Mouse (Mus musculus) B cell, adult 2 months (primary cell): ENCODE results near the gene Mroh3.

Experiments used
- DNase-seq, 2 experiments: peaks; one replicate each; pipeline ENCODE4 v3.0.0; 2022

Gene Mroh3

DNA sequence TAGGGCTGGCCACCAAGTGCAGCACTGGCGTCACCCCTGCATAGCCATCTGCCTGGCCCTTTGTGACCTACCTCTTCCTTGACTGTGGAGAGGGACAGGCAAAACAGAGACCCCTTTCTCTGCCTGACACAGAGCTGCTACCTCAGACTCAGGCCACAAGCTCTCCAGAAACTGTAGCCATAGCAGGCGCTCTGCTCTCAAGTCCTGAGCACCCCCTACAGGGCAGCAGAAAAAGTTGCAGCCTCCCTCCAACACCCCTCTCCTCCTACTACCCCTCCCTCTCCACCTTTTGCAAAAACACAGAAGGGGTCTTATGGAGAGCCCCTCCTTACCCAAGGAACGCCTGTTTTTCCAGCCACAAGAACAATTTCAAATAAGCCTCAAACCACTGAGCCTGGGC lies at the start of gene Mroh3:
TSS of gene Mroh3 (minus strand) at position 26 of the 400 bp plus-strand sequence.
- DNase-seq = peak; percentile 39 to 45

DNA sequence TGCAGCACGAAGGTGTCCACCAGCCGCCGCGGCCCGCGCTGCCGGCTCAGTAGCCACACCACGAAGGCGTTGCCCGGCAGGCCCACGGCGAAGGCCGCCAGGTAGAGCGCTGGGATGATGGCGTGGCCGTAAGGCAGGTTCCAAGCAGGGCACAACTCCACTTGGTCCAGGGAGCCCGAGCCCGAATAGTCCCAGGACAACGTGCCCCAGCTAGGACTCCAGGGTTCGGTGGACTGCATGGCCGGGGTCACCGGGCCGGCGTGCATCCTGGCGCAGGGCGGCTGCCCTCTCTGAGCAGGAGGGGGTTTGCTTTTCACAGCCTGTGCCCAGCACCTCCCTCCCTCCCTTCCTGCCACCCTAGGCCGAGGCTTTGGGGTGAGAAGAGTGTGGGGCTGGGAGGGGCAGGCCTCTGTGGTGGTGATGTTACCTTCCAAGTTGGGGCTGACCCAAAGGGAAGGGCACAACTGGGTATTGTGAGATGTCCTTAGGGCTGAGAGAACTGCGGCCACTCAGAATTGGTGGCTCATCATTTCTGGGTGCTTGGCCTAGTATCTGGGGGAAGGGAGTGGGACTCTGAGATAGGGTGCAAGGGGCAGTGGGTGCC lies 48.1 kb upstream of the Mroh3 start, which contains the start of gene Gpr25:
TSS of gene Gpr25 (minus strand) at position 239 of the 604 bp plus-strand sequence.
- DNase-seq = no peak

DNA sequence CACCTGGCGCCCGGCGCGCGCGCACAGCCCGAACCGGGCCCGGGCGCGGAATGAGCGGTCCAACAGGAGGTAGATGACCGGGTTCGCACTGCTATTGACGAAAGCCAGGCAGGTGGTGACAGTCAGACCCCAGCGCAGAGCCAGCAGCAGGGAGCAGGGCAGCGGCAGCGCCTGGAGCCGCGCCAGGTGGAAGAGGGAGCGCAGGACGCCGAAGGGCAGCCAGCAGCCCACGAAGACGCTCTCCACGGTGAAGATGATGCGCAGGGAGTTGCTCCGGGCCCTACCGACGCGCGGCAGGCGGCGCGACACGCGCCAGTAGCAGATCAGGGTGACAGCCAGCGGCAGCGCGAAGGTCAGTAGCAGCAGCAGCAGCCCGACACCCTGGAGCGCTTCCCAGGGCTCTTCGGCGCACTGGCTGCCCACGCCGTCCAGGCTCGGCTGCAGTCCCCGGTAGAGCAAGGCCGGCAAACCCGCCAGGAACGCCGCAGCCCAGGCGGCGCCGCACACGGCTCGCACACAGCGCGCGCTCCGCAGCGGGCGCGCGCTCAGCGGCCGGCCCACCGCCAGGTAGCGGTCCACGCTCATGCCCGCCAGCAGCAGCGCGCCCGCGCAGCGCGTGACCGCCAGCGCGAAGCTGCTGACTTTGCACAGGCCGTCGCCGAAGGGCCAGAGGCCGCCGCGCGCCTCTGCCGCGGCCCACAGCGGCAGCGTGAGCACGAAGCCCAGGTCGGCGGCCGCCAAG lies 47.4 kb upstream of the Mroh3 start:
- peak in 1 of 2 experiments; percentile 35 for DNase-seq

DNA sequence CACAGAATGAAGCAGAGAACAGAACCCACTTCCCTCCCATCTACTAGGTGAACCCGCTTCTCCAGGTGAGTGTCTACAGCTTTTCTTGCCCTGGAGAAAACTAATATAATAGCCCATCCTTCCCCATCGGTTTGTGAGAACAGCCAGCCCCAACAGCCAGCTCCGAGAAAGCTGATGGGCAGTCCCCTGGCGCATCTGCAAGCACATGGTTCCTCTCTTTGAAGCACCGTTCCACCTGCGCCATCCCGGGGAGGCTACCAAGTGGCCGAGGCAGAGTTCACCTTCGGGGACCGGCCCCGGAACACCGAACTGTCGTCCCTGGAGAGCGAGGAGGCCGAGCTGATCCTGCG lies 46.9 kb upstream of the Mroh3 start:
- DNase-seq = peak in 1 of 2 experiments; percentile 25

DNA sequence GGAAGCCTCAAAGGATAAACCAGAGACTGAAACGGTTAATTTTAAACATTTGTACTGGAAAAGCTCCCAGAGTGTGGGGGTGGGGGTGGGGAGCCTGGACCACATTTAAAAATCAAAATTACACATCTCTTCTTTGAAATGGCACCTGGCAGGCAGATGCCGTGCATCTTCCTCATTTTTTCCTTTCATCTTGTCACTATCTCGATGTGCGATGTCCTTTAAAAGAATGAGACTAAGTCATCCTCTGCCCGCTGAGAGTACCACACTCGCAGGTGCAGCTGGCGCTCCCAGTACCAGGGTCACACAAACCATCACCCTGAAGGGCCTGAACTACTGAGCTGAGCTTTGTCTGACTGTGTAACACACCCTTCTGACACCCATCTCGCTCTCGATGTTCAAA lies 45.9 kb upstream of the Mroh3 start:
- no peak for DNase-seq

DNA sequence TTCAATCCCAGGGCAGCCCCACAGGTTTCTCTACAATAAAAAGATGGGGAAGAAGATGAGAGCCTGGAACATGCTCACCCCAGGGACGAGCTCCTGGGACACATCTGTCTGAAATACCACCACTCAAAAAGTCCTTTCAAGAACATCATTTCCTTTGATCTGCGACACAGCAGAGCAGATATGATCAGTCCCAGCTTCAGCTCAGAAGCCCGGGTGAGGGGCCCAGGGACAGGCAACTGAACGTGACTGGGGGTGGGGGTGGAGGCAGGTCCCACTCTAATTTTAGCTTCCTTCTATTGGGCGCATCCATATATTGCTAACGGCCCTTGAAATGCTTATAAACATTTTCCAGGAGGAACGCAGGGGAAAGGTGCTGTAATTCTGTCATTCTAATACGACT lies 43.0 kb upstream of the Mroh3 start:
- no peak for DNase-seq

DNA sequence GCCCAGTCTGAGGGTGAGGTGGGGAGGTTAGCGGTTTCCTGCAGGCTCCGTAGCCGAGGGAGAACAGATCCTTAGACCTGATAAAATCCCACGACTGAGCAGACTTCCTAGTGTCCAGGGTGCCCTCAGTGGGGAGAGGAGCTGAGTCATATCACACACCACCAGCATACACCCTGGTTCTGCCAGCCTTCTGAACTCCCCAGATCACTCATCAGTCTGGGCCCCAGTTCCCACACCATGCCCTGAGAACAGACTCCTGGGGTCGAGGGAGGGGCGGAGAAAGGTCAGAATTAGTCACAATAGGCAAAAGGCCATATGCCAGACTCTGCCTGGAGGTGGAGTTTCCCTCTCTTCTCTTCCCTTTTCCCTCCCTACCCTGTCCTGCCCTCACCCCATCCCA lies 42.5 kb upstream of the Mroh3 start:
- no peak for DNase-seq

DNA sequence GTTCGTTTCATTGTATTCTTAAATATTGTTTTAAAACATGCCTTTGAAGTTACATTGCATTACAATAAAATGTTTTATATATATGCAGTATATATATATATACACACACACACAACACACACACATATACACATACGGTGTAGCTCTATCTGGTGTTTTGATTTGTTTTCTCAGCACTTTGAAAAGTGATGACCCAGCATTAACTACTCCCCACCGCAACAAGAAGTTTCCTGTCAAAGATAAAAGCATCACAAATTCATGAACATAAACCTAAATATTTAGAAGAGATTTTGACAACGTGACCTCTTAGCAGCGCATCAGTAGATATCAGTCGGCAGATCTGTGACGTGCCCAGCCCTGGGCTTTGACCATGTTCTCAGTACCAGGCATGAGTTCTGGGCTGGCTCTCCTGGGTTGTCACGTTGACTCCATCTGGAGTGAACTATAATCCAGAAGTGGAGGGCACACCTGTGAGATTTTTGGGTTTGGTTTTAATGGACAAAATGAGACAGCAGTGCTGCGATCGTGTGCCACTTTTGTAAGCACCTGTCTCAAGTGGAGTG lies 42.0 kb upstream of the Mroh3 start:
- no peak for DNase-seq

DNA sequence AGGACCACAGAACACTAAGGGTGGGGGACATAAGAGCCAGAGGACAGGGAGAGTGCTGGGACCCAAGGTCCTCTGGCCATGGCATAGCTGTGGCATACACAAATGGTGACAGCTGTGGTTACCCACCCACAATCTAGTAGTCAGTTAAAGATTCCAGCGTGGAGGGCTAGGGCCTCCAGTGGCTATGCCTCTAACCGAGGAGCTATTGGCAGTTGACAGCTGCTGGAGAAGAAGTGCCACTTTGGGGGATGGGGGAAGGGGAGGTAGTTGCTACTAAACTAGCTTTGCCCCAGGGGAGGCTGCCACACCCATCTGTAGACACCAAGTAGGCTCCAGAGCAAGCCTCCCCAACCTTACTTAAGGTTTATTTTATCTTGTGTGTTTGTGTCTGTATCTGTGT lies 40.8 kb upstream of the Mroh3 start:
- peak; percentile 17 to 28 for DNase-seq

DNA sequence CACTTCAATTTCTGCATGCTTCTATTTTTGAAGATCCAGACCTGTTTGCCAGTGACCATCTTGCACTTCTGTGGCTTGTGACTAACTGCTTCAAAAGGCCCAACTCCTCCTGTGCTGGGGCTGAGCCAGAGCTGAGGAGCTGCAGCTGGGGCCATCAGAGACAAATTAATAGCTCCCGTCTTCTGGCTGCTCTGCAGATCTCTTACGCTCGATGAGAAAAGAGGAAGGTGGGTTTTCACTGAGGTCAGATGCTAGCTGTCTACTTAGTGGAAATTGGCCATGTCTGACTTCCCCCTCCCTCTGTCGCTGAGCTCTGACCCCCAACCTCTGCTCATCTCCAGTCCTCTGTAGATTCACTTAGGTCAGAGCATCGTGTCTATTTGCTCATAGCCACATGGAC lies 37.0 kb upstream of the Mroh3 start:
- peak; percentile 23 to 26 for DNase-seq

DNA sequence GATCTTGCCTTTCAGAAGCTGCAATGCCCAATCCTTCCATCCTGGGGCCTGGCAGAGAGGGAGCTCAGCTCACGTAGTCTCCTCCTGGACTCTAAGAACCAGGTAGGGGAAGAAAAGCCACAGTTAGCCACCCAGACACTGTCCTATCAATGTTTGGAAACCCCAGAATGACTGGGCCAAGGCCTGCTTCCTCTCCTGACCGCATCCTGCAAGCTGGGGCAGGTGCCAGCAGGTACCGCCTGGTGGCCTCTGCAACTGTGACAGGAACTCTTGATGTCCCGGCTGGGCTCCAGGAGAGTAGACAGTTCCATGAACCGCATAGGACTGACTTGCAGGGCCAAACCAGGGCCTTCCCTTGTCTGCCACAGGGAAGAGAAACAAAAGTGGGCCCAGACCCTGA lies 34.8 kb upstream of the Mroh3 start:
- no peak for DNase-seq

DNA sequence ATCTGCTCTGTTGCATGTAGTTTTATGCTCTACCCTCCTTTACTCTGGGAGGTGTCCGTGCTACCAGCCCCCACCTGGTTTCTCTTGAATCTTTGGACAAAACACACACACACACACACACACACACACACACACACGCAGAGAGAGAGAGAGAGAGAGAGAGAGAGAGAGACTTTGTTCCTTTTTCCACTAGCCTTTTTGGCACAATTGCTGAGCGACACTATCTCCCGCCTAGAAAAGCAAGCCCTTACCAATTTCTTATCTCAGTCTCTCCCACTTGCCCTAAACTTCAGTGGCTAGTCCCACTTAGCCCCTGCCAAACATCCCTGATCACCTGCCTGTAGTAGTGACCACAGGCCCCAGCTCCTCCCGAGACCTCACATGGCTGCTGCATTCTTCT lies 31.8 kb upstream of the Mroh3 start:
- no peak for DNase-seq

DNA sequence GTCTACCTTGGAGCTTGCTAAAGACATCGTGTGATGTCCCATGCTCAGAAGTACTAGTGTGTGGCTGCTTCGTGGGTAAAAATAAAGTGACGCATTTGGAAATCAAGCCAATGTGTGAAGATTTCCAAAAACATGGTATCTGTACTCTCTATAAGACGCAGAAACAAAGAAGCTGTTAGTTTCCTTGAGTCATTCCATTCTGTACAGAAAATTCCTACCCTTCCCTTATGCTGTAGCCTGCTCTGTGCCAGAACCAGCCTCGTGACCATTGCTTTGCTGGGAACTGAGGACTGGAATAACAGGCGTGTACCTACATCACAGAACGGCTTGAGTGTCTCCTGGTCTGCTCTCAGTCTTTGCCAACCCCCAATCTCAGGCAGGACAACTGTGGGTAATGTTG lies 29.2 kb upstream of the Mroh3 start:
- no peak for DNase-seq

DNA sequence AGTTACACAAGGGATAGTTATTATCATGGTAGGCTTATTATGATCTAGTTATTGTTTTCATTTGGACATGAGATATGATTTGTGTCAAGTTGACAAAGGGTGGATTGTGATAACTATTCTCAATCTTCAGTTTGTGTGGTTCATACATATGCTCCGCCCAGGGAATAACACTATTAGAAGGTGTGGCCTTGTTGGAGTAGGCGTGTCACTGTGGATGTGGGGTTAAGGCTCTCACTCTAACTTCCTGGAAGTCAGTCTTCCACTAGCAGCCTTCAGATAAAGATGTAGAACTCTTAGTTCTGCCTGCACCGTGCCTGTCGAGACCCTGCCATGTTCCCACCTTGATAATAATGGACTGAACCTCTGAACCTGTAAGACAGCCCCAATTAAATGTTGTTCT lies 25.9 kb upstream of the Mroh3 start:
- no peak for DNase-seq

DNA sequence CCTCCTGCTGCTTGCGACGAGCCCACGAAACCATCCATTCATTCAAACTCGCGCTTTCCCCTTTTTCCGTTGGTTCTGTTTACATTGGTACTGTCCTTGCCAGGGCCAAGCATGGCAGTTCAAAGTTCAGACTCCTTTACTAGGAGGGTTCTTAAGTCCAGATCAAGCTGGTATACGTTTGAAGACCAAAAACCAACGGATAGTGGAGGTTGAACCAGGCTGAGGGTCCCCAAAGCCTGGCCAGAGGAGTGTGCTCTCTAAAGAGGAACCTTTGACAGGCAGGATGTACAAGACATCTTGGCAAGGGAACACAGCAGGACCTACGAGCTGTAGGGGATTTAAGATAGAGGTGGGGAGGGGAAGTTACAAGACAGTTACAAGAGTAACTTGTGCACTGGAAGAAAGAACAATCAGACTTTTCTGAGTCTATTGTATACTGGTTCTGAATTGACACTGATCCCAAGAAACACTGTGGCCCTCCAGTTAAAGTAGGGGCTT lies 22.0 kb upstream of the Mroh3 start:
- DNase-seq = no peak

DNA sequence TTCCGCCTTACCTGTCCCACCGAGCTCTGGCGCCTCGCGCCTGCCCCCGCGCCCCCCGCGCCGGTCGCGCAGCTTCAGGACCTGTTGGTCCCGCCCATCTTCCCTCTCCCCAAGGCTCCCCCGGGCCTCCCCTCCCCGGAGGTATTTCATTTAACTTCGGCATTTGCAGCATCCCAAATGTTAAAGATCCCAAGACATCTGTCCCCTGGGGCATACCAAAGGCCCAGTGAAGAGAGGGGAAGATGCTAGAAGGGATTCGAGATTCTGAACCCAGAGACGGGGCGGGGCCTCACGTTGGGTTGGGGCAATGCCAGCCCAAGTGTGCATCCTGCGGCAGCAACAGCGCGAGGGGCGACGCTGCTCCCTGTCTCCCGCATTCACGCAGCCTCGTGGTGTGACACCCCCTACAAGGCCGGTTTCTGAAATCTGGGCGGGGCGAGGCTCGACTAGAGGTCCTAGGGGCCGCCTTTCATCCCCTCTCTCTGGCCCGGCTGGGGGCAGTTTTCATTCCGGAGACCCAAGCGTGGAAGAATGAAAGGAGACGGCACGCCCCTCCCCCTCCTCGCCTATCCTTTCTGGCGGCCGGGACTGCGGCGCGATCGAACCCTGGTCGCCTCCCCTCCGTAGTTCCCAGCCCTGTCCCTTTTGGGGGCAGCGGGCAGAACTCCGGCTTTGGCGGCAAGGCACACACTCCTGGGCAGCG lies 21.4 kb upstream of the Mroh3 start, which contains the start of gene Inava:
TSS of gene Inava (minus strand) at position 373 of the 703 bp plus-strand sequence.
- DNase-seq = peak; percentile 40 to 43

DNA sequence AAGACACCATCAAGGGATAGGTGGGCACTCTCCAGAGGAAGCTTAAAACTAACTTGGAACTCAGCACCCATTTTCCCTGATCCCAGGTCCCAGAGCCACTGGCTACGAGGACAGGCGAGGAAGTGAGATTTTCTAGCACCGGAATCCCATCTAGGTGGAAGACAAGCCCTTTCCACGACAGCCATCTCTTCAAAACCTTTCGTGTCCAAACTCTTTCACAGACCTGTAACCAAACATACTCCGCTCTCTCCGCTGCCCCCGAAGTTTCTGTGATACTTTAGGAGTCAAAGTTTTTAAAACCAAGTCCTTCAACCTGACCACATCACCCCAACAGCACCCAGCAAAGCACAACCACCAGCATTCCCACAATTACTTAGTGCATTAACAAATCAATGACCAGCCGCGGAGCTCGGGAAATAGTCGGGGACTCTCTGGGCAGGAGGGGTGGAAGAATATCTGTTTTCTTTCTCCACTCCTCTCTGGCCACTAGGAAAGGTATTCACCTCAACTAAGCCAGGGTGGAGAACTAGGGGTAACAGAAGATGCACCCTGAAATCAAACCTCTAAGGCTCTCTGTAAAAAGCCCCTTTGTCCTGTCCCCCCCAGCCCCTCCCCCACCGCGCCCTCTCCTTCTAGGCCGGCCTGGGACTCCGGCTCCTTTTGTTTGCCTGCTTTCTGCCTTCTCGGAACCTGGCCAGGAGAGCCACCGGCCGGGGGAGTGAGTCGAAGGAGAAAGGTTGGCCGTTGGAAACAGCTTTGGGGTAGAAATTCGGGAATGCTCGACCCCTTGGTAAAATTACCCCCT lies 20.6 kb upstream of the Mroh3 start:
- peak in 1 of 2 experiments; percentile 14 for DNase-seq

DNA sequence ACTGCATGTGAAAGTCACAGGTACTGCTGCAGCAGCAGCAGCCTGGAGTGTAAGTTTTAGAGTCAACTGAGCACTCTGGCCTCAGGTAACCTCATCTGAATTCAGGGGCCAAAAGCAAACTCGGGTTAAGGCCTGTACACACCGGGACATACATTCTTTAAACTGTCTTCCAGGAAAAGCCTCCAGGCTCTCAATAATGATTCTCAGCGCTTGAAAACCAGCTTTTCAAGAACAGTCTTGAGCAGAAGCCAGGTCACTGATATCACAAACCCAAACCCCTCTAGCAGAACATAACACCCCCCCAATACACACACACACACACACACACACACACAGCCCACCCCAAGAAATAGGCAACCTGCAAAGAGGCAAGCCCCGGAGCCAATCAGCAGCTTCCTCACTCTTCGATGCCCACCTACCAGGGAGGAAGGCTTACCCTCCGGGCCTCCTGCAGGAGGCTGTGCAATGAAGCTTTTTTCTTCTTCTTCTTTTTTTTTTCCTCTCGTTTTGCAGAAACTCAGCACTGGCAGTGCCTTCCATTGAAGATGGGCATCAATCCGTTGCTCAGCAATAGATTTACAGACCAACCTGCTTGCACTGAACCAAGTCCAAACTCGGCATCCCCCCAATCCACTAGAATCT lies 19.8 kb upstream of the Mroh3 start:
- DNase-seq = no peak

DNA sequence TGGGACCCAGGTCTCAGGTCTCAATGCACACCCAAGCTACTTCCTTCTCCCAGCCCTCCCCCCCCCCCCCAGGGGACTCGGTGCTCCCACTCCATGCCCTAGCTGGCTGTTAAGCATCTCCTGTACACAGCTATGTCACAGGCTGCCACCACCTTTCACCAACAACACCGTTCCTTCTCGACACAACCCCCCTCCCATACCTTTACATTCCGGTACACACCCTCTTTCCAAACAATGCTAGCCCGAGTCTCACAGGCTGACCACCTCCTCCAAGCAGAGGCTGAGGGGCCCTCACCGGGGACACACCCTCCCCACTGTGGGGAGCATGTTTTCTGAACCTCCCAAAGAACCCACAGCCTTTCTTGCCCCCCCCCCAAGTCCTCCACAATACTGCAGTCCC lies 19.0 kb upstream of the Mroh3 start:
- no peak for DNase-seq

DNA sequence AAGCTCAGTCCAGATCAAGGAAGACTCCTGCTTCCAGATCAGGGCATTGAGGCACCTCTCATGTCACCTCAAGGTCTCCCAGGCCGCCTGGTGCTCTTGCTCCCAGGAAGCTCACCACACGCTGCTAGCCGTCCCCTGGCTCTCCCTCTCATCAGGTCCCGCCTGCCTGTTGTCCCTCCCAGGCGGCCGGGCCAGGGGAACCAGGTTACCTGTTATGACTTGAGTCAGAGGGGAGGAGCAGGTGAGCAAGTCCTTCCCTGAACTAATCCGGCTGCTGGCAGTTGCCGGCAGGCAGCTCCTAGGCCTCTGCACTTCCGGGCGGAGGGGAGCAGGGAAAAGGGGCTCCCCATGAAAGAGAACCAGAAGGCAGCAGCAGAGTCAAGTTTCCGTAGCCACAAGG lies 17.6 kb upstream of the Mroh3 start:
- DNase-seq = no peak

DNA sequence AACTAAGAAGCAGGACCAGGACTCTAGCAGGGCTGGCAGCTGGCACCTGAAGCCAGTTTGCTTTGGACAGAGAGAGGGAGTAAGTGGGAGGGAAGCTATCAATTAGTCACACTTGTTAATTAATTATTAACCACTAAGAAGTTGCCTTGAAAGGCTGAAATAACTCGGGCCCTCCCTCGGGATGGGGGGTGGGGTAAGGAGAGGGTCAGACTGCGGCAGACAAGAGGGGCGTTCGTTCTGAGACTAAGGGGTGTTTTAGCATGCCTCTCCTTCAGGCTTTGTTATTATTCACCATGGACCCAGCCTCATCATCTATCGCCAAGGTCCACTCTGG lies 16.4 kb upstream of the Mroh3 start:
- DNase-seq = no peak

DNA sequence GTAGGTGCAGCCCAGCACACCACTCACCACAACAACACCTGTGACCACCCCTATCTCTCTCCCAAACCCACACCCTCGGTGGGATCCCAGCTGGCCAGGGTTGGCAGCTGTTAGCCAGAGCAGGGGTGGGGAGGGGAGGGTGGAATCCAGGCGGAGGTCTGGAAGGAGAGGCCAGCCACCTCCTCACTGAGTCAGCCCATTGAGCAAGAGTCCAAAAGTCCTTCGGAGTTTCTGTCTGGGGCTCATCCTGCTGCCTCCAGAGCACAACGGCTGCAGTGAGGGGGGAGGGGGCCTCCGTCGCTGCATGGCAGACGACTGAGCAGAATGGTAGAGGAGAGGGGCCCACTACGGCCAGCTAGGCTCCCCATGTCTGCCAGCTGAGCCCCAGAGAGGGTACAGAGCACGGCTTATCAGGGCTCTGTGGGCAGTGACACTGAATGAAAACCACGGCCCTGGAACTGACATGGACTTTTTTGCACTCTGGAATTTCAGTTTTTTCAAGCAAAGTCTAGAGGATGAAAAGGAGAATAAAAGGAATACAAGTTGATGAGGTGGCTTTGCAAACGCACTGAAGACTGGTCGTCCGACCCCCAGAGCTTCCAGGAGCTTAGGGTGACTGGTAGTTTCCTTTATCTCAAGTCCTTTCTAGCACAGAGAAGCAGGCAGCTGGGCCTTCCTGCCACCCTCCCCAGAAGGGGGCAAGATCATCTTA lies 15.9 kb upstream of the Mroh3 start:
- no peak for DNase-seq
